Mouse (Mus musculus) kidney, embryonic 14.5 days (tissue): ENCODE data around the gene Vmn1r65. TPM values are rescaled to one million over a fixed set of nuclear protein-coding genes. Genes with fewer than 3 reads are reported as not detected.
"Not testable (repeated sequence)": the region's sequence is repeated elsewhere in the genome, so short reads cannot be mapped to it uniquely, and the experiment has no call there.

Source experiments
- ATAC-seq: fragments of 200-750 bp; cut with Nextera tagmentation; 2 replicates; pipeline ENCODE4 v1.8.0; 2017; ENCODE audit warnings: moderate number of reproducible peaks, mild to moderate bottlenecking, moderate TSS enrichment, moderate library complexity; ENCODE audit not compliant: low FRiP score, low TSS enrichment
- H3K27ac ChIP-seq: fragments of 300-500 bp; sonication (generic); 2 replicates; pipeline ENCODE4 v1.5.1; 2014; ENCODE audit warnings: low read depth, mild to moderate bottlenecking, low read length, moderate library complexity, mixed read lengths
- H3K27me3 ChIP-seq: fragments of 300-500 bp; sonication (generic); 2 replicates; pipeline ENCODE4 v1.6.1; 2014; ENCODE audit warnings: mild to moderate bottlenecking, low read length; ENCODE audit not compliant: control insufficient read depth, insufficient read depth
- H3K36me3 ChIP-seq: fragments of 300-500 bp; sonication (generic); 2 replicates; pipeline ENCODE4 v1.6.1; 2014; ENCODE audit warnings: low read length, mixed read lengths; ENCODE audit not compliant: control insufficient read depth, insufficient read depth
- H3K4me1 ChIP-seq: fragments of 300-500 bp; sonication (generic); 2 replicates; pipeline ENCODE4 v1.6.1; 2014; ENCODE audit warnings: low read length, mixed read lengths; ENCODE audit not compliant: control insufficient read depth, insufficient read depth
- H3K4me2 ChIP-seq: fragments of 300-500 bp; sonication (generic); replicated peaks from 2 replicates; pipeline ENCODE4 v1.6.1; 2014; ENCODE audit warnings: low read depth, mild to moderate bottlenecking, low read length
- H3K4me3 ChIP-seq: fragments of 300-500 bp; sonication (generic); 2 replicates; pipeline ENCODE4 v1.5.1; 2014; ENCODE audit warnings: mild to moderate bottlenecking, low read length
- H3K9ac ChIP-seq: fragments of 300-500 bp; sonication (generic); 2 replicates; pipeline ENCODE4 v1.6.1; 2014; ENCODE audit warnings: low read depth, mild to moderate bottlenecking, low read length, moderate library complexity
- H3K9me3 ChIP-seq: fragments of 300-500 bp; sonication (generic); 2 replicates; pipeline ENCODE4 v1.6.1; 2016; ENCODE audit warnings: low read length; ENCODE audit not compliant: control insufficient read depth
- WGBS: fragments of 180-500 bp; shearing (Covaris S2); extraction: QIAGEN DNeasy Blood & Tissue Kit; methylation state at CpG from one replicate; pipeline ENCODE4 v1.1.7; 2014; 5-methylcytosine and 5-hydroxymethylcytosine counted together
- polyA plus RNA-seq: library from polyadenylated mRNA; unstranded; fragments of >200 nt; fragmentation: Nextera tagmentation; extraction: Ambion mirVana; gene quantifications from 2 replicates; pipeline ENCODE4 v1.2.1, GENCODE M21; 2014

Vmn1r65 gene
- not detected in 2 replicates for polyA plus RNA-seq

DNA sequence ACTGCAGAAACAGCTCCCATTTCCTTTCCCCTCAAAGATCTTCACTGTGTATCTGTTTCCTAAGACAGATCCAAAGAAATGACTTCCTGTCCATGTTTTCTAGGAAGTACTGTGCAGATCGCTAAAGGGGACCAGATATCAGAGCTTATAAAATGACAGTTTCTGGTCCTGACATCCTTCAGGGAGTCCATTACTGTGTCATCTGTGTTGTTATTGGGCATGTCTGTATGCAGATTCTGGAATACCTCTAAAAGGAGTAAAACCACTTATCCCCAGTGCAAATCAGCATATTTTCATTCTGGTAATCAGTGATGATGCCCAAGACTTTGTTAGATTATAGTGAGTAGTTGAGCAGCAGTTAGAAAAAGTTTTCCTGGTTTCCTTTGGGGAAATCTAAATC is at the start of gene Vmn1r65:
Vmn1r65 (minus strand) TSS at position 101 of the 400 bp plus-strand sequence.
- no peak within 1 kb of the TSS for H3K4me3 ChIP-seq
- no peak within 1 kb of the TSS for H3K27ac ChIP-seq
- no peak for ATAC-seq
- H3K36me3 ChIP-seq = no peaks in the 10 kb centered on the region
- H3K9me3 ChIP-seq = peaks cover 5% of the 10 kb centered on the region; the same call in 1 of the 2 replicates
- H3K9ac ChIP-seq = no peak within 1 kb of the TSS
- 95% methylated on average over 1 of the region's 1 CpGs for WGBS
- no peaks in the 10 kb centered on the region for H3K4me1 ChIP-seq
- no peaks in the 10 kb centered on the region for H3K27me3 ChIP-seq
- no peak within 1 kb of the TSS for H3K4me2 ChIP-seq

DNA sequence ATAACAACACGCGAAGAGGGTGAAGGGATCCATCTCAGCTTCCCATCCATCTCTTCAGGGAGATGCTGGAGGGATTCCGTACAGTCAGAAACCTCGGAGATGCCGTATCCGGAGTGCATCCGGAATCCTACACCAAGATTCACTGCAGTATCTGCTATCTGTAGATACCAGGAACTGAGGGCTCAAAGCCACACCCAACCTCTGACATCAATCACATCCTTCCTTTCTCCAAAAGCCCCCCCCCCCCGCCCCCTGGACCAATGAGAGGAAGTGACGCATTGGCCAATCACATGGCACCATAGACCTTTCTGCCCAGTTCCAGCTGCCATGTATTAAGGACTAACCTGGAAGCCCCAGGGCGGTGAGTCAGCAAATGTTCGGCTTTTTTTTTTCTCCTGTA is 34.1 kb upstream of the Vmn1r65 start, which contains the start of gene Nlrp4c:
Nlrp4c (plus strand) TSS at position 301 of the 400 bp plus-strand sequence.
- Histone ChIP-seq H3K9me3 (0 out of 2 replicates have a peak, but pooled peaks cover 7% of the 10 kb centered on the region), H3K27ac (no peak within 1 kb of the TSS), H3K9ac (no peak within 1 kb of the TSS), H3K4me2 (no peak within 1 kb of the TSS), H3K4me1 (no peaks in the 10 kb centered on the region), H3K36me3 (no peaks in the 10 kb centered on the region), H3K4me3 (no peak within 1 kb of the TSS), H3K27me3 (no peaks in the 10 kb centered on the region)
- ATAC-seq = no peak
- 94% methylated on average over 10 of the region's 11 CpGs for WGBS

DNA sequence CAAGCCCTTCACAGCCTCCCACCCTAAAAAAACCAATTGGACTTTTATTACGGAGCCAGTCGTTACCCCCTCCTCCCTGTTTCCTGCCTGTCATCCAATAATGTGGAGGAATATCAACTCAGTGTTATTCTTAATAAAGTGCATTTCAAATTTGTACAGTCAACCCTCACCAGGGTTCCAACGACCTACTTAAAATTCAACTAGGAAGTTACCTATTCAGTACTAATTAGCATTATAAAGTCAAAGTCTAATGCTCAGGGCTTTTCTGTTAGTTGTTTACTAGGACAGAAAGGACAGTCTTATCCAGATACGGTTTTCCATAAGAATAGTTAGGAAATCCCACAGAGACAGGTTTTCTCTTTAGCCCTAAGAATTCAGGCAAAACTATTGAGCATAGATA is 28.4 kb downstream of the Vmn1r65 start:
- H3K27me3 ChIP-seq, ATAC-seq, H3K9me3 ChIP-seq, H3K4me3 ChIP-seq, H3K36me3 ChIP-seq, H3K4me1 ChIP-seq, H3K4me2 ChIP-seq, H3K27ac ChIP-seq, H3K9ac ChIP-seq: not testable (repeated sequence)
- WGBS = 89% methylated on average over 4 of the region's 4 CpGs

DNA sequence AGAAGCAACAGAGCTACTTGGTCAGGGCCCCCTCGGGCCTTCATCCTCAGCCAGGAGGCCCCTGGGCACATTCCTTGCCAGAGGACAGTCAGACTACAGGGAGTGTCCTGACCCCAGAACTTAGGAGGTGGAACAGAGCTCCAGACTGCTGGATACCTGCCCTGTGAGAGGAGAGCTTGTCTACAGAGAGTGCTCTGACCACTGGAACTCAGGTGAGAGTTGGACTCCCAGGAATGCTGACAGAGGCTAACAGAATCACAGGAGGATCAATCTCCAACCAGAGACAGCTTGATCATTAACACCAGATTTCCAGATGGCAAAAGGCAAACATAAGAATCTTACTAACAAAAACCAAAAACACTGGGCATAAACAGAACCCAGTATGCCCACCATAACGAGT is 38.3 kb downstream of the Vmn1r65 start:
- H3K27ac ChIP-seq, H3K27me3 ChIP-seq, H3K4me1 ChIP-seq, H3K9me3 ChIP-seq, H3K9ac ChIP-seq, H3K4me2 ChIP-seq, H3K4me3 ChIP-seq, H3K36me3 ChIP-seq, ATAC-seq: not testable (repeated sequence)
- WGBS = 77% methylated on average over 2 of the region's 2 CpGs

Other genes starting within 250 kb of the Vmn1r65 start
- not detected in 2 replicates for gene Vmn1r63, start 205.6 kb downstream of the Vmn1r65 start, polyA plus RNA-seq
- gene Vmn1r64, start 126.5 kb downstream of the Vmn1r65 start, polyA plus RNA-seq = not detected in 2 replicates
- gene Nlrp4c, start 34.2 kb upstream of the Vmn1r65 start, polyA plus RNA-seq = not detected in 2 replicates
- gene Zfp787, start 145.0 kb upstream of the Vmn1r65 start, polyA plus RNA-seq = 15.3 and 20.9 TPM in 2 replicates
- gene Zfp444, start 161.2 kb upstream of the Vmn1r65 start, polyA plus RNA-seq = 59.7 and 70.8 TPM in 2 replicates
- gene Galp, start 186.1 kb upstream of the Vmn1r65 start, polyA plus RNA-seq = not detected in 2 replicates
- gene Zscan5b, start 211.3 kb upstream of the Vmn1r65 start, polyA plus RNA-seq = not detected in 2 replicates
- not detected in 2 replicates for gene Epp13, start 241.7 kb upstream of the Vmn1r65 start, polyA plus RNA-seq